Mouse (Mus musculus) ES-E14 (cell line): ENCODE measurements around the gene Ppp3ca. TPM values are rescaled to one million over a fixed set of nuclear protein-coding genes. Genes with fewer than 3 reads are reported as not detected.

Experiments used
- DNase-seq: peaks from one replicate; pipeline ENCODE4 v3.0.0-alpha.2; 2013; ENCODE audit warnings: low read depth, low spot score
- H3K27ac ChIP-seq: 2 replicates; pipeline ENCODE4 v1.5.1; 2012; ENCODE audit warnings: low read depth, mild to moderate bottlenecking, low read length, moderate library complexity, mixed read lengths; ENCODE audit not compliant: poor library complexity, insufficient read depth, severe bottlenecking
- H3K36me3 ChIP-seq: 2 replicates; pipeline ENCODE4 v1.6.1; 2012; ENCODE audit warnings: mild to moderate bottlenecking, low read length, moderate library complexity, mixed read lengths; ENCODE audit not compliant: control insufficient read depth, poor library complexity, insufficient read depth, severe bottlenecking
- H3K4me1 ChIP-seq, 2 experiments: fragments of 150-350 bp in 1 of 2; sonication (generic) in 1 of 2; 2 replicates each; pipeline ENCODE4 v1.6.1; 2012; ENCODE audit warnings: low read length in 2 of 2, mild to moderate bottlenecking in 1 of 2, mixed read lengths in 1 of 2; ENCODE audit not compliant: control insufficient read depth in 2 of 2, insufficient read depth in 2 of 2, poor library complexity in 1 of 2
- H3K4me3 ChIP-seq, 2 experiments: fragments of 150-350 bp in 1 of 2; sonication (generic) in 1 of 2; 2 replicates each; pipeline ENCODE4 v1.5.1; 2012; ENCODE audit warnings: low read length in 2 of 2, low read depth in 1 of 2, mild to moderate bottlenecking in 1 of 2, mixed read lengths in 1 of 2; ENCODE audit not compliant: insufficient read depth in 1 of 2, poor library complexity in 1 of 2, severe bottlenecking in 1 of 2
- H3K9ac ChIP-seq: 2 replicates; pipeline ENCODE4 v1.6.1; 2012; ENCODE audit warnings: low read depth, mild to moderate bottlenecking, low read length, mixed read lengths; ENCODE audit not compliant: poor library complexity, insufficient read depth, severe bottlenecking
- H3K9me3 ChIP-seq: fragments of 150-350 bp; sonication (generic); 2 replicates; pipeline ENCODE4 v1.6.1; 2012; ENCODE audit warnings: low read depth, mild to moderate bottlenecking, low read length; ENCODE audit not compliant: control insufficient read depth, insufficient read depth
- CHD2 ChIP-seq: IDR thresholded peaks from 2 replicates; pipeline ENCODE4 v1.6.1; 2014; ENCODE audit warnings: mild to moderate bottlenecking, low read depth, low read length, inconsistent platforms
- HCFC1 ChIP-seq: IDR thresholded peaks from 2 replicates; pipeline ENCODE4 v1.6.1; 2012; ENCODE audit warnings: low read length, inconsistent platforms, borderline replicate concordance; ENCODE audit not compliant: insufficient read depth
- MAFK ChIP-seq: IDR thresholded peaks from 2 replicates; pipeline ENCODE4 v1.6.1; 2014; ENCODE audit warnings: mild to moderate bottlenecking, low read depth, low read length, inconsistent platforms; ENCODE audit not compliant: insufficient read depth
- ZC3H11A ChIP-seq: IDR thresholded peaks from 2 replicates; pipeline ENCODE4 v1.6.1; 2012; ENCODE audit warnings: low read depth, mild to moderate bottlenecking, inconsistent platforms, low read length, borderline replicate concordance
- ZNF384 ChIP-seq: IDR thresholded peaks from 2 replicates; pipeline ENCODE4 v1.6.1; 2012; ENCODE audit warnings: low read depth, low read length, inconsistent platforms
- in situ Hi-C, 2 experiments: fragments of 600-800 bp; cut with MboI; formaldehyde crosslinking; loops; one replicate each; pipeline ENCODE4 v1.15.1; 2025; ENCODE audit warnings: low sequenced_read_pairs in 2 of 2, inconsistent platforms in 1 of 2; ENCODE audit not compliant: unreplicated experiment in 2 of 2
- total RNA-seq: library from RNA; depleted of rRNA; stranded (reverse); fragments of 300-350 nt; gene quantifications from 2 replicates; pipeline ENCODE4 v1.2.3, GENCODE M21; 2012

The Ppp3ca gene
- total RNA-seq, 1 experiment = 25.6 TPM

- TF ChIP-seq CHD2 = no peak
- no peak for TF ChIP-seq MAFK
- TF ChIP-seq ZC3H11A = no peak
- TF ChIP-seq ZNF384 = no peak
- in situ Hi-C loops = no loop called here
- H3K36me3 ChIP-seq = no peaks in the 10 kb centered on the region
- no peak overlapping the region for H3K27ac ChIP-seq
- H3K9me3 ChIP-seq = no peaks in the 10 kb centered on the region
- H3K9ac ChIP-seq = no peak overlapping the region
- H3K4me1 ChIP-seq = no peaks in the 10 kb centered on the region
- no peak overlapping the region for H3K4me3 ChIP-seq
- no peak for DNase-seq
Observed at GRCm38 (mm10) chr3:136887741-136888140, 217.8 kb downstream of the Ppp3ca start.

GRCm38 (mm10) chr3:136892140-136892539 is 222.2 kb downstream of the Ppp3ca start:
- no peak for TF ChIP-seq ZNF384
- TF ChIP-seq MAFK = no peak
- no peak for TF ChIP-seq HCFC1
- no peak for TF ChIP-seq CHD2
- TF ChIP-seq ZC3H11A = no peak
- H3K4me1 ChIP-seq = no peaks in the 10 kb centered on the region
- H3K9ac ChIP-seq = no peak overlapping the region
- no peak overlapping the region for H3K4me3 ChIP-seq
- in situ Hi-C loops = loop anchor here in 1 of 2 experiments (10.0 kb wide), 1 partner anchor 863 kb away; no protein-coding TSS in a partner anchor
- H3K36me3 ChIP-seq = no peaks in the 10 kb centered on the region
- no peak overlapping the region for H3K27ac ChIP-seq
- no peaks in the 10 kb centered on the region for H3K9me3 ChIP-seq
- no peak for DNase-seq

- Histone ChIP-seq H3K36me3 (no peaks in the 10 kb centered on the region), H3K27ac (no peak overlapping the region), H3K4me1 (no peaks in the 10 kb centered on the region), H3K9me3 (no peaks in the 10 kb centered on the region), H3K4me3 (no peak overlapping the region), H3K9ac (no peak overlapping the region)
- in situ Hi-C loops = loop anchor here in 1 of 2 experiments (10.0 kb wide), 1 partner anchor 861 kb away; no protein-coding TSS in a partner anchor
- TF ChIP-seq ZC3H11A = no peak
- TF ChIP-seq HCFC1 = no peak
- DNase-seq = no peak
Observed at GRCm38 (mm10) chr3:136893596-136894402, 223.9 kb downstream of the Ppp3ca start.

- TF ChIP-seq MAFK (no peak), ZC3H11A (peak; percentile 61; the same call in 1 of the 2 replicates)
- Histone ChIP-seq H3K4me3 (no peak overlapping the region), H3K9ac (no peak overlapping the region), H3K36me3 (no peaks in the 10 kb centered on the region), H3K9me3 (no peaks in the 10 kb centered on the region), H3K27ac (no peak overlapping the region), H3K4me1 (no peaks in the 10 kb centered on the region)
- in situ Hi-C loops = loop anchor here in 1 of 2 experiments (10.0 kb wide), 1 partner anchor 859 kb away; no protein-coding TSS in a partner anchor
- DNase-seq = peak; percentile 15
Observed at GRCm38 (mm10) chr3:136895498-136895897, 225.6 kb downstream of the Ppp3ca start.

GRCm38 (mm10) chr3:136896276-136896675 is 226.4 kb downstream of the Ppp3ca start:
- H3K27ac ChIP-seq = no peak overlapping the region
- TF ChIP-seq HCFC1 (no peak), ZC3H11A (no peak), ZNF384 (no peak), MAFK (no peak)
- H3K4me1 ChIP-seq = no peaks in the 10 kb centered on the region
- H3K9ac ChIP-seq = no peak overlapping the region
- H3K36me3 ChIP-seq = no peaks in the 10 kb centered on the region
- no peaks in the 10 kb centered on the region for H3K9me3 ChIP-seq
- in situ Hi-C loops = loop anchor here in 1 of 2 experiments (10.0 kb wide), 1 partner anchor 859 kb away; no protein-coding TSS in a partner anchor
- H3K4me3 ChIP-seq = no peak overlapping the region
- DNase-seq = no peak
